Mouse (Mus musculus) cerebellum, postnatal 36 days (tissue): ENCODE measurements around the gene Acbd4.

Source experiments
- DNase-seq, 2 experiments: peaks; one replicate each; pipeline ENCODE4 v3.0.0; 2021 to 2022; ENCODE audit warnings: mixed read lengths in 2 of 2

Acbd4 gene

GRCm38 (mm10) chr11:103101481-103101865, at the start of gene Acbd4, which contains the start of gene Plcd3:
TSS of gene Acbd4 (plus strand) at chr11:103101682.
TSS of gene Plcd3 (minus strand) at chr11:103101658.
- peak; percentile 72 for DNase-seq

- no peak for DNase-seq
These were observed 49.4 kb upstream of the Acbd4 start for GRCm38 (mm10) chr11:103052078-103052477.

- DNase-seq = no peak
These were observed 48.0 kb upstream of the Acbd4 start for GRCm38 (mm10) chr11:103053191-103054076.

GRCm38 (mm10) chr11:103054798-103055197, 46.7 kb upstream of the Acbd4 start:
- DNase-seq = peak; percentile 71 to 84

- no peak for DNase-seq
These were observed 44.8 kb upstream of the Acbd4 start for GRCm38 (mm10) chr11:103056636-103057035.

- DNase-seq = no peak
These were observed 42.9 kb upstream of the Acbd4 start for GRCm38 (mm10) chr11:103058499-103059085.

- DNase-seq = no peak
These were observed 35.1 kb upstream of the Acbd4 start for GRCm38 (mm10) chr11:103066191-103067050.

GRCm38 (mm10) chr11:103067051-103067361, 34.5 kb upstream of the Acbd4 start:
- no peak for DNase-seq

GRCm38 (mm10) chr11:103067457-103068001, 34.0 kb upstream of the Acbd4 start:
- DNase-seq = no peak

- no peak for DNase-seq
These were observed 33.2 kb upstream of the Acbd4 start for GRCm38 (mm10) chr11:103068272-103068671.

- no peak for DNase-seq
These were observed 32.6 kb upstream of the Acbd4 start for GRCm38 (mm10) chr11:103068884-103069283.

- DNase-seq = no peak
These were observed 31.8 kb upstream of the Acbd4 start for GRCm38 (mm10) chr11:103069731-103070130.

- DNase-seq = no peak
These were observed 31.1 kb upstream of the Acbd4 start for GRCm38 (mm10) chr11:103070322-103070880.

GRCm38 (mm10) chr11:103073671-103074070, 27.8 kb upstream of the Acbd4 start:
- DNase-seq = no peak

GRCm38 (mm10) chr11:103074121-103074650, 27.3 kb upstream of the Acbd4 start:
- DNase-seq = no peak

- DNase-seq = no peak
These were observed 26.6 kb upstream of the Acbd4 start for GRCm38 (mm10) chr11:103074796-103075323.

- peak; percentile 56 to 73 for DNase-seq
These were observed 25.5 kb upstream of the Acbd4 start for GRCm38 (mm10) chr11:103076010-103076409.

GRCm38 (mm10) chr11:103076581-103076980, 24.9 kb upstream of the Acbd4 start:
- no peak for DNase-seq

- no peak for DNase-seq
These were observed 23.4 kb upstream of the Acbd4 start for GRCm38 (mm10) chr11:103078131-103078530.

GRCm38 (mm10) chr11:103080323-103081091, 21.0 kb upstream of the Acbd4 start:
- DNase-seq = no peak

- no peak for DNase-seq
These were observed 19.9 kb upstream of the Acbd4 start for GRCm38 (mm10) chr11:103081631-103082030.
